Mouse (Mus musculus): ENCODE measurements at regions not wholly inside any gene's neighbourhood (a gene's known extent, or its start where the extent isn't known, plus 50 kb on each side); places are given as distances from the start of the nearest gene placed in this dataset.

- TF ChIP-seq EP300 (IDR thresholded peaks at IDR 0.05; ENCODE audit: insufficient read depth, low read depth, low read length), result no peak
- TF ChIP-seq POLR2A (IDR thresholded peaks at IDR 0.05; ENCODE audit: insufficient read depth, low read depth, low read length), result no peak
Measured at GRCm38 (mm10) chr16:51807323-51807722, 223.7 kb upstream of the Cblb start.
